ENCODE assay signal across 8 mouse cellular contexts in genomic region chr15:98568256-98569033, GRCm38 (mm10). TPM values are rescaled to one million over a fixed set of nuclear protein-coding genes. Genes with fewer than 3 reads are reported as not detected.
A peak's percentile ranks its signal among the peaks of the same experiment; 100 is the strongest.
DNase-seq lines count a peak whose midpoint lies in the region; ATAC-seq and TF ChIP-seq lines count a peak whose summit lies in the region.

No protein-coding gene starts in this region.

- no peak for TF ChIP-seq EP300 in heart, adult 2 months (IDR thresholded peaks at IDR 0.05; ENCODE audit: insufficient read depth, low read depth, low read length)

- peaks cover 55% of the 10 kb centered on the region for H3K79me3 ChIP-seq in C2C12 (ENCODE audit: low read depth)

- peak overlapping the region; percentile 86 for H3ac ChIP-seq in C2C12 (ENCODE audit: control insufficient read depth, insufficient read length, low read depth)

- 8% methylated on average over 22 of the region's 22 CpGs for WGBS in heart, adult 2 months
- 15% methylated on average over 22 of the region's 22 CpGs for WGBS in hindbrain, embryonic 11.5 days
- 4% methylated on average over 22 of the region's 22 CpGs for WGBS in lung, embryonic 16.5 days

- TF ChIP-seq POLR2A in heart, adult 2 months (IDR thresholded peaks at IDR 0.05; ENCODE audit: insufficient read depth, low read depth, low read length): no peak

- peak overlapping the region; percentile 77 for H3K4me2 ChIP-seq in hindbrain, embryonic 11.5 days (replicated peaks; ENCODE audit: low read depth, low read length)
- H3K4me2 ChIP-seq in lung, embryonic 16.5 days (ENCODE audit: low read depth, low read length): peak overlapping the region; percentile 79

- intact Hi-C loops in heart, adult 2 months (cut with DNase I): no loop called here
- intact Hi-C loops in heart, postnatal 25 days (cut with DNase I): no loop called here

- no peak for DNase-seq in heart, adult 2 months
- DNase-seq in heart, postnatal 25 days (ENCODE audit: low spot score): no peak
- DNase-seq in cerebellum, adult 8-10 months: peak; percentile 31
- DNase-seq in hindbrain, embryonic 11.5 days (ENCODE audit: low spot score): peak; percentile 36
- DNase-seq in thymus, postnatal 4 days: peak; percentile 37
- no peak for DNase-seq in gastrocnemius, adult 8-10 months (ENCODE audit: low spot score in 2 of 2)

- H3K79me2 ChIP-seq in heart, adult 2 months (replicated peaks; ENCODE audit: control insufficient read depth, insufficient read depth, low read length): peaks cover 5% of the 10 kb centered on the region
- peaks cover 65% of the 10 kb centered on the region for H3K79me2 ChIP-seq in C2C12 (ENCODE audit: control insufficient read depth, insufficient read depth)

- H3K9ac ChIP-seq in heart, adult 2 months (ENCODE audit: low read depth, low read length): peak overlapping the region; percentile 93
- H3K9ac ChIP-seq in hindbrain, embryonic 11.5 days (ENCODE audit: low read depth, low read length): peak overlapping the region; percentile 92
- H3K9ac ChIP-seq in lung, embryonic 16.5 days (ENCODE audit: low read length): peak overlapping the region; percentile 88

- no peaks in the 10 kb centered on the region for H3K9me3 ChIP-seq in hindbrain, embryonic 11.5 days (ENCODE audit: control insufficient read depth, low read length)
- no peaks in the 10 kb centered on the region for H3K9me3 ChIP-seq in lung, embryonic 16.5 days (ENCODE audit: control insufficient read depth, low read length)

- peaks cover 15% of the 10 kb centered on the region for H3K36me3 ChIP-seq in heart, adult 2 months (ENCODE audit: control insufficient read depth, insufficient read depth, low read length)
- peaks cover 24% of the 10 kb centered on the region for H3K36me3 ChIP-seq in C2C12 (ENCODE audit: control insufficient read depth, insufficient read depth)
- no peaks in the 10 kb centered on the region for H3K36me3 ChIP-seq in hindbrain, embryonic 11.5 days (ENCODE audit: control insufficient read depth, insufficient read depth, low read length)
- H3K36me3 ChIP-seq in lung, embryonic 16.5 days (ENCODE audit: control insufficient read depth, insufficient read depth, low read length): peaks cover 5% of the 10 kb centered on the region; the same call in 1 of the 2 replicates

- ATAC-seq in hindbrain, embryonic 11.5 days (ENCODE audit: low FRiP score): peak; percentile 55
- no peak for ATAC-seq in lung, embryonic 16.5 days (ENCODE audit: low read depth)

- TF ChIP-seq CTCF in heart, adult 2 months (IDR thresholded peaks at IDR 0.05): no peak
- TF ChIP-seq CTCF in C2C12 (IDR thresholded peaks at IDR 0.05; ENCODE audit: control insufficient read depth, insufficient read depth, insufficient read length): no peak

- peak overlapping the region; percentile 89 for H3K4me3 ChIP-seq in heart, adult 2 months
- peak overlapping the region; percentile 99 for H3K4me3 ChIP-seq in C2C12 (ENCODE audit: insufficient read depth, poor library complexity, severe bottlenecking)
- H3K4me3 ChIP-seq in hindbrain, embryonic 11.5 days (ENCODE audit: low read depth, low read length): peak overlapping the region; percentile 76
- peak overlapping the region; percentile 97 for H3K4me3 ChIP-seq in lung, embryonic 16.5 days (ENCODE audit: low read length)

- peak overlapping the region; percentile 94 for H3K27ac ChIP-seq in heart, adult 2 months
- peak overlapping the region; percentile 87 for H3K27ac ChIP-seq in hindbrain, embryonic 11.5 days (ENCODE audit: low read depth, low read length)
- peak overlapping the region; percentile 90 for H3K27ac ChIP-seq in lung, embryonic 16.5 days (ENCODE audit: low read length)

- H3K27me3 ChIP-seq in heart, adult 2 months (ENCODE audit: control insufficient read depth, insufficient read depth, low read length): no peaks in the 10 kb centered on the region
- H3K27me3 ChIP-seq in C2C12 (ENCODE audit: control insufficient read depth, insufficient read depth, insufficient read length): no peaks in the 10 kb centered on the region
- no peaks in the 10 kb centered on the region for H3K27me3 ChIP-seq in hindbrain, embryonic 11.5 days (ENCODE audit: control insufficient read depth, insufficient read depth, low read length)
- no peaks in the 10 kb centered on the region for H3K27me3 ChIP-seq in lung, embryonic 16.5 days (ENCODE audit: control insufficient read depth, insufficient read depth, low read depth, low read length)

- H3K4me1 ChIP-seq in heart, adult 2 months (ENCODE audit: control insufficient read depth, insufficient read depth, low read length): peaks cover 10% of the 10 kb centered on the region
- no peaks in the 10 kb centered on the region for H3K4me1 ChIP-seq in hindbrain, embryonic 11.5 days (replicated peaks; ENCODE audit: control insufficient read depth, insufficient read depth, low read length)
- H3K4me1 ChIP-seq in lung, embryonic 16.5 days (replicated peaks; ENCODE audit: control insufficient read depth, insufficient read depth, low read length): peaks cover 24% of the 10 kb centered on the region

TF ChIP-seq in C2C12, 6 proteins besides CTCF, POLR2A, EP300 and RAD21:
- no peak for TF ChIP-seq MYOG (IDR thresholded peaks at IDR 0.05; ENCODE audit: control insufficient read depth, extremely low read depth, insufficient read length)
- TF ChIP-seq FOSL1 (IDR thresholded peaks at IDR 0.05; ENCODE audit: insufficient read depth, low read length, poor library complexity, severe bottlenecking): no peak
- no peak for TF ChIP-seq MYOD1 (IDR thresholded peaks at IDR 0.05; ENCODE audit: control insufficient read depth, insufficient read length, low read depth)
- TF ChIP-seq USF1 (IDR thresholded peaks at IDR 0.05; ENCODE audit: low read depth): no peak
- TF ChIP-seq CEBPB (IDR thresholded peaks at IDR 0.05; ENCODE audit: low read depth): no peak
- no peak for TF ChIP-seq MAX (IDR thresholded peaks at IDR 0.05)
TF ChIP-seq in C2C12: peak in this region for 0.

RNA-seq across cellular contexts. Expression of gene Ccnt1, which starts 2.3 kb away (rescaled TPM):
- 10 to 100 TPM; 26.8 to 27.6 TPM for total RNA-seq in heart, adult 2 months (2021)
- 9.3 and 15.4 TPM in 2 replicates for polyA plus RNA-seq in heart, adult 2 months (2012; rRNA removed)
- 10 to 100 TPM; 31.0 to 31.9 TPM for total RNA-seq in heart, postnatal 25 days (2021)
- 13.4 TPM for polyA plus RNA-seq in C2C12 (2012; fragmentation: generic; extraction: Trizol)
- polyA plus RNA-seq in hindbrain, embryonic 11.5 days (2014; fragmentation: Nextera tagmentation; extraction: Ambion mirVana): 63.8 and 67.8 TPM in 2 replicates
- 51.6 and 64.2 TPM in 2 replicates for polyA plus RNA-seq in lung, embryonic 16.5 days (2015; fragmentation: Nextera tagmentation; extraction: Ambion mirVana)
- total RNA-seq in gastrocnemius, adult 8-10 months (2022): 10 to 100 TPM; 14.3 to 19.4 (median 15.7) TPM

RNA-seq across cellular contexts. Expression of gene 4930415O20Rik, which starts 2.4 kb away (rescaled TPM):
- 1 to 10 TPM; 1.6 to 2.1 TPM for total RNA-seq in heart, adult 2 months (2021)
- not detected in 2 replicates for polyA plus RNA-seq in heart, adult 2 months (2012; rRNA removed)
- total RNA-seq in heart, postnatal 25 days (2021): 1 to 10 TPM in 1 of 2 experiments, under 1 TPM in 1; 0.68 to 1.0 TPM
- polyA plus RNA-seq in C2C12 (2012; fragmentation: generic; extraction: Trizol): 0.09 TPM
- not detected in 2 replicates for polyA plus RNA-seq in hindbrain, embryonic 11.5 days (2014; fragmentation: Nextera tagmentation; extraction: Ambion mirVana)
- not detected in 2 replicates for polyA plus RNA-seq in lung, embryonic 16.5 days (2015; fragmentation: Nextera tagmentation; extraction: Ambion mirVana)
- total RNA-seq in gastrocnemius, adult 8-10 months (2022): under 1 TPM in 1 of 4 experiments, not detected in 3; 0.63 TPM

RNA-seq across cellular contexts. Expression of gene Kansl2, which starts 34.4 kb away (rescaled TPM):
- 10 to 100 TPM; 74.5 to 86.0 TPM for total RNA-seq in heart, adult 2 months (2021)
- polyA plus RNA-seq in heart, adult 2 months (2012; rRNA removed): 37.0 and 50.2 TPM in 2 replicates
- 10 to 100 TPM; 74.0 to 75.6 TPM for total RNA-seq in heart, postnatal 25 days (2021)
- polyA plus RNA-seq in C2C12 (2012; fragmentation: generic; extraction: Trizol): 178 TPM
- polyA plus RNA-seq in hindbrain, embryonic 11.5 days (2014; fragmentation: Nextera tagmentation; extraction: Ambion mirVana): 127 and 132 TPM in 2 replicates
- 86.3 and 89.9 TPM in 2 replicates for polyA plus RNA-seq in lung, embryonic 16.5 days (2015; fragmentation: Nextera tagmentation; extraction: Ambion mirVana)
- 10 to 100 TPM; 65.5 to 72.7 (median 69.8) TPM for total RNA-seq in gastrocnemius, adult 8-10 months (2022)

RNA-seq across cellular contexts. Expression of gene Adcy6, which starts 41.4 kb away (rescaled TPM):
- total RNA-seq in heart, adult 2 months (2021): 100 to 1,000 TPM; 153 to 220 TPM
- 136 and 211 TPM in 2 replicates for polyA plus RNA-seq in heart, adult 2 months (2012; rRNA removed)
- 100 to 1,000 TPM; 188 to 238 TPM for total RNA-seq in heart, postnatal 25 days (2021)
- 52.6 TPM for polyA plus RNA-seq in C2C12 (2012; fragmentation: generic; extraction: Trizol)
- polyA plus RNA-seq in hindbrain, embryonic 11.5 days (2014; fragmentation: Nextera tagmentation; extraction: Ambion mirVana): 12.4 and 17.3 TPM in 2 replicates
- polyA plus RNA-seq in lung, embryonic 16.5 days (2015; fragmentation: Nextera tagmentation; extraction: Ambion mirVana): 21.5 and 21.7 TPM in 2 replicates
- 10 to 100 TPM; 13.4 to 21.4 (median 19.1) TPM for total RNA-seq in gastrocnemius, adult 8-10 months (2022)

Comparison
In these comparisons a context has a peak if more than half of its experiments do, and no peak if none do; other contexts are left out.
1. DNase-seq: peak in cerebellum, adult 8-10 months (single experiment), hindbrain, embryonic 11.5 days (single experiment) and thymus, postnatal 4 days (single experiment); none in heart, adult 2 months (0 of 2), heart, postnatal 25 days (single experiment) and gastrocnemius, adult 8-10 months (0 of 2).
2. Peak in every context shown above with its lines, with median percentiles within 50 percentile points of each other: H3K27ac ChIP-seq, H3K4me3 ChIP-seq and H3K9ac ChIP-seq.